Mouse (Mus musculus): ENCODE results near the gene Fgf18. TPM values are rescaled to one million over a fixed set of nuclear protein-coding genes. Genes with fewer than 3 reads are reported as not detected.

Gene Fgf18
- polyA plus RNA-seq, 1 experiment from 2014 or later: 4.7 TPM

GRCm38 (mm10) chr11:33147572-33148337 is 555 bp upstream of the Fgf18 start:
- H3K4me1 ChIP-seq (ENCODE audit: control insufficient read depth, insufficient read depth, low read length): peaks cover 32% of the 10 kb centered on the region
- H3K27ac ChIP-seq (replicated peaks; ENCODE audit: low read depth, low read length): peak overlapping the region; percentile 77
- H3K9ac ChIP-seq (replicated peaks; ENCODE audit: low read length): peak overlapping the region; percentile 70
- peak overlapping the region; percentile 82 for H3K4me2 ChIP-seq (ENCODE audit: low read length)
- peak overlapping the region; percentile 52 for H3K4me3 ChIP-seq (replicated peaks; ENCODE audit: low read depth, low read length)
- H3K9me3 ChIP-seq (ENCODE audit: control insufficient read depth, low read length): no peaks in the 10 kb centered on the region
- under 1% methylated on average over 75 of the region's 85 CpGs for WGBS
- DNase-seq (peak; percentile 81), ATAC-seq (ENCODE audit: low FRiP score, low TSS enrichment) (peak; percentile 65)
- H3K36me3 ChIP-seq (ENCODE audit: control insufficient read depth, insufficient read depth, low read length): peaks cover 27% of the 10 kb centered on the region
- peaks cover 10% of the 10 kb centered on the region; the same call in 1 of the 2 replicates for H3K27me3 ChIP-seq (ENCODE audit: control insufficient read depth, insufficient read depth, low read length)

- H3K9me3 ChIP-seq (ENCODE audit: control insufficient read depth, low read length): no peaks in the 10 kb centered on the region
- ATAC-seq (ENCODE audit: low FRiP score, low TSS enrichment) (no peak; the same call in 1 of the 2 replicates), DNase-seq (peak; percentile 51)
- H3K36me3 ChIP-seq (ENCODE audit: control insufficient read depth, insufficient read depth, low read length): peaks cover 18% of the 10 kb centered on the region
- 2% methylated on average over 30 of the region's 30 CpGs for WGBS
- H3K9ac ChIP-seq (replicated peaks; ENCODE audit: low read length): peak overlapping the region; percentile 70
- peaks cover 10% of the 10 kb centered on the region; the same call in 1 of the 2 replicates for H3K27me3 ChIP-seq (ENCODE audit: control insufficient read depth, insufficient read depth, low read length)
- H3K4me1 ChIP-seq (ENCODE audit: control insufficient read depth, insufficient read depth, low read length): peaks cover 32% of the 10 kb centered on the region
- peak overlapping the region; percentile 26 for H3K27ac ChIP-seq (replicated peaks; ENCODE audit: low read depth, low read length)
- H3K4me3 ChIP-seq (replicated peaks; ENCODE audit: low read depth, low read length): peak overlapping the region; percentile 52
- H3K4me2 ChIP-seq (ENCODE audit: low read length): peak overlapping the region; percentile 82
Measured at GRCm38 (mm10) chr11:33146651-33147131, 509 bp downstream of the Fgf18 start.

- Histone ChIP-seq H3K4me3 (replicated peaks; ENCODE audit: low read depth, low read length) (peak overlapping the region; percentile 52), H3K27ac (replicated peaks; ENCODE audit: low read depth, low read length) (no peak overlapping the region), H3K9ac (replicated peaks; ENCODE audit: low read length) (no peak overlapping the region), H3K36me3 (ENCODE audit: control insufficient read depth, insufficient read depth, low read length) (peaks cover 12% of the 10 kb centered on the region), H3K4me1 (ENCODE audit: control insufficient read depth, insufficient read depth, low read length) (peaks cover 32% of the 10 kb centered on the region), H3K4me2 (ENCODE audit: low read length) (peak overlapping the region; percentile 82), H3K27me3 (ENCODE audit: control insufficient read depth, insufficient read depth, low read length) (peaks cover 10% of the 10 kb centered on the region; the same call in 1 of the 2 replicates), H3K9me3 (ENCODE audit: control insufficient read depth, low read length) (no peaks in the 10 kb centered on the region)
- DNase-seq (peak; percentile 83), ATAC-seq (ENCODE audit: low FRiP score, low TSS enrichment) (no peak)
- 2% methylated on average over 9 of the region's 9 CpGs for WGBS
Measured at GRCm38 (mm10) chr11:33146143-33146497, 1.1 kb downstream of the Fgf18 start.

GRCm38 (mm10) chr11:33145201-33146142 is 1.7 kb downstream of the Fgf18 start:
- peak overlapping the region; percentile 52 for H3K4me3 ChIP-seq (replicated peaks; ENCODE audit: low read depth, low read length)
- 0 out of 2 replicates have a peak overlapping the region, but pooled peaks have one; percentile 26 for H3K27ac ChIP-seq (replicated peaks; ENCODE audit: low read depth, low read length)
- DNase-seq (peak; percentile 42), ATAC-seq (ENCODE audit: low FRiP score, low TSS enrichment) (no peak)
- H3K9ac ChIP-seq (replicated peaks; ENCODE audit: low read length): no peak overlapping the region
- peaks cover 9% of the 10 kb centered on the region for H3K36me3 ChIP-seq (ENCODE audit: control insufficient read depth, insufficient read depth, low read length)
- peak overlapping the region; percentile 82 for H3K4me2 ChIP-seq (ENCODE audit: low read length)
- H3K27me3 ChIP-seq (ENCODE audit: control insufficient read depth, insufficient read depth, low read length): peaks cover 10% of the 10 kb centered on the region; the same call in 1 of the 2 replicates
- H3K9me3 ChIP-seq (ENCODE audit: control insufficient read depth, low read length): no peaks in the 10 kb centered on the region
- WGBS: 9% methylated on average over 7 of the region's 7 CpGs
- peaks cover 32% of the 10 kb centered on the region for H3K4me1 ChIP-seq (ENCODE audit: control insufficient read depth, insufficient read depth, low read length)

GRCm38 (mm10) chr11:33143906-33144305 is 3.3 kb downstream of the Fgf18 start:
- H3K36me3 ChIP-seq (ENCODE audit: control insufficient read depth, insufficient read depth, low read length): no peaks in the 10 kb centered on the region
- peaks cover 32% of the 10 kb centered on the region for H3K4me1 ChIP-seq (ENCODE audit: control insufficient read depth, insufficient read depth, low read length)
- peak; percentile 65 for DNase-seq
- no peak overlapping the region for H3K9ac ChIP-seq (replicated peaks; ENCODE audit: low read length)
- no peak for ATAC-seq (ENCODE audit: low FRiP score, low TSS enrichment)
- peaks cover 10% of the 10 kb centered on the region; the same call in 1 of the 2 replicates for H3K27me3 ChIP-seq (ENCODE audit: control insufficient read depth, insufficient read depth, low read length)
- H3K4me2 ChIP-seq (ENCODE audit: low read length): no peak overlapping the region
- H3K27ac ChIP-seq (replicated peaks; ENCODE audit: low read depth, low read length): no peak overlapping the region; the same call in 1 of the 2 replicates
- H3K4me3 ChIP-seq (replicated peaks; ENCODE audit: low read depth, low read length): no peak overlapping the region
- 3% methylated on average over 9 of the region's 9 CpGs for WGBS
- no peaks in the 10 kb centered on the region for H3K9me3 ChIP-seq (ENCODE audit: control insufficient read depth, low read length)

- peaks cover 10% of the 10 kb centered on the region; the same call in 1 of the 2 replicates for H3K27me3 ChIP-seq (ENCODE audit: control insufficient read depth, insufficient read depth, low read length)
- peaks cover 27% of the 10 kb centered on the region for H3K4me1 ChIP-seq (ENCODE audit: control insufficient read depth, insufficient read depth, low read length)
- H3K9me3 ChIP-seq (ENCODE audit: control insufficient read depth, low read length): no peaks in the 10 kb centered on the region
- no peak overlapping the region for H3K9ac ChIP-seq (replicated peaks; ENCODE audit: low read length)
- no peaks in the 10 kb centered on the region for H3K36me3 ChIP-seq (ENCODE audit: control insufficient read depth, insufficient read depth, low read length)
- DNase-seq (no peak), ATAC-seq (ENCODE audit: low FRiP score, low TSS enrichment) (no peak)
- WGBS: 65% methylated on average over 1 of the region's 1 CpGs
- no peak overlapping the region for H3K4me2 ChIP-seq (ENCODE audit: low read length)
- no peak overlapping the region for H3K27ac ChIP-seq (replicated peaks; ENCODE audit: low read depth, low read length)
- no peak overlapping the region for H3K4me3 ChIP-seq (replicated peaks; ENCODE audit: low read depth, low read length)
Measured at GRCm38 (mm10) chr11:33142801-33143200, 4.4 kb downstream of the Fgf18 start.

GRCm38 (mm10) chr11:33140111-33140460 is 7.1 kb downstream of the Fgf18 start:
- no peaks in the 10 kb centered on the region for H3K9me3 ChIP-seq (ENCODE audit: control insufficient read depth, low read length)
- H3K4me3 ChIP-seq (replicated peaks; ENCODE audit: low read depth, low read length): no peak overlapping the region
- H3K27me3 ChIP-seq (ENCODE audit: control insufficient read depth, insufficient read depth, low read length): peaks cover 5% of the 10 kb centered on the region; the same call in 1 of the 2 replicates
- ATAC-seq (ENCODE audit: low FRiP score, low TSS enrichment): no peak
- 94% methylated on average over 5 of the region's 5 CpGs for WGBS
- no peaks in the 10 kb centered on the region for H3K36me3 ChIP-seq (ENCODE audit: control insufficient read depth, insufficient read depth, low read length)
- H3K27ac ChIP-seq (replicated peaks; ENCODE audit: low read depth, low read length): no peak overlapping the region
- peaks cover 11% of the 10 kb centered on the region; the same call in 1 of the 2 replicates for H3K4me1 ChIP-seq (ENCODE audit: control insufficient read depth, insufficient read depth, low read length)
- no peak overlapping the region for H3K4me2 ChIP-seq (ENCODE audit: low read length)
- no peak for DNase-seq
- H3K9ac ChIP-seq (replicated peaks; ENCODE audit: low read length): no peak overlapping the region

- Histone ChIP-seq H3K9me3 (ENCODE audit: control insufficient read depth, low read length) (no peaks in the 10 kb centered on the region), H3K4me2 (ENCODE audit: low read length) (no peak overlapping the region), H3K4me3 (replicated peaks; ENCODE audit: low read depth, low read length) (no peak overlapping the region), H3K27me3 (ENCODE audit: control insufficient read depth, insufficient read depth, low read length) (peaks cover under 1% of the 10 kb centered on the region; the same call in 1 of the 2 replicates), H3K27ac (replicated peaks; ENCODE audit: low read depth, low read length) (no peak overlapping the region), H3K9ac (replicated peaks; ENCODE audit: low read length) (no peak overlapping the region), H3K36me3 (ENCODE audit: control insufficient read depth, insufficient read depth, low read length) (no peaks in the 10 kb centered on the region), H3K4me1 (ENCODE audit: control insufficient read depth, insufficient read depth, low read length) (peaks cover 9% of the 10 kb centered on the region; the same call in 1 of the 2 replicates)
- 85% methylated on average over 9 of the region's 9 CpGs for WGBS
- DNase-seq: no peak
- 0 out of 2 replicates have a peak, but pooled peaks have one; percentile 16 for ATAC-seq (ENCODE audit: low FRiP score, low TSS enrichment)
Measured at GRCm38 (mm10) chr11:33139458-33140110, 7.6 kb downstream of the Fgf18 start.
